Mouse (Mus musculus) myocyte (in vitro differentiated cells): Measurements from ENCODE around the gene Kalrn.

Source experiments
- E2F4 ChIP-seq: IDR thresholded peaks from one replicate; pipeline ENCODE4 v1.6.1; 2011; ENCODE audit warnings: mild to moderate bottlenecking, control low read depth, moderate library complexity; ENCODE audit not compliant: insufficient read depth
- MYOG ChIP-seq, 3 experiments: IDR thresholded peaks; one replicate each; pipeline ENCODE4 v1.6.1; 2011; ENCODE audit warnings: control low read depth in 2 of 3, low read depth in 2 of 3, mild to moderate bottlenecking in 2 of 3; ENCODE audit not compliant: insufficient read length in 2 of 3, control insufficient read depth in 1 of 3, insufficient read depth in 1 of 3
- POLR2A ChIP-seq: IDR thresholded peaks from one replicate; pipeline ENCODE4 v1.6.1; 2011; ENCODE audit warnings: low read depth, mild to moderate bottlenecking, control low read depth, moderate library complexity; ENCODE audit not compliant: insufficient read length
- POLR2AphosphoS2 ChIP-seq: IDR thresholded peaks from one replicate; pipeline ENCODE4 v1.6.1; 2011; ENCODE audit warnings: low read depth, control low read depth; ENCODE audit not compliant: insufficient read length
- TCF12 ChIP-seq: IDR thresholded peaks from one replicate; pipeline ENCODE4 v1.6.1; 2011; ENCODE audit warnings: mild to moderate bottlenecking, control low read depth; ENCODE audit not compliant: poor library complexity, insufficient read depth, severe bottlenecking
- USF1 ChIP-seq: IDR thresholded peaks from one replicate; pipeline ENCODE4 v1.6.1; 2011; ENCODE audit warnings: low read depth, mild to moderate bottlenecking, control low read depth, moderate library complexity

GRCm38 (mm10) chr16:34560814-34561213 is 12.5 kb downstream of the Kalrn start:
- TF ChIP-seq USF1 = no peak
- no peak for TF ChIP-seq POLR2A
- TF ChIP-seq MYOG (IDR thresholded peaks at IDR 0.05; ENCODE audit: control insufficient read depth in 1 of 3, insufficient read depth in 1 of 3, insufficient read length in 2 of 3, low read depth in 2 of 3) = no peak
- no peak for TF ChIP-seq POLR2AphosphoS2
- no peak for TF ChIP-seq E2F4
- TF ChIP-seq TCF12 = no peak
